Mouse (Mus musculus) midbrain, embryonic 16.5 days (tissue): ENCODE data around the gene Rhbdd2. TPM values are rescaled to one million over a fixed set of nuclear protein-coding genes. Genes with fewer than 3 reads are reported as not detected.

Source experiments
- ATAC-seq: fragments of 200-750 bp; cut with Nextera tagmentation; 2 replicates; pipeline ENCODE4 v1.8.0; 2017; ENCODE audit warnings: moderate TSS enrichment
- H3K27ac ChIP-seq: fragments of 300-500 bp; sonication (generic); 2 replicates; pipeline ENCODE4 v1.5.1; 2014; ENCODE audit warnings: mild to moderate bottlenecking, low read length, mixed read lengths
- H3K27me3 ChIP-seq: fragments of 300-500 bp; sonication (generic); 2 replicates; pipeline ENCODE4 v1.6.1; 2014; ENCODE audit warnings: low read depth, low read length, mixed read lengths; ENCODE audit not compliant: control insufficient read depth, insufficient read depth
- H3K36me3 ChIP-seq: fragments of 300-500 bp; sonication (generic); 2 replicates; pipeline ENCODE4 v1.6.1; 2014; ENCODE audit warnings: mild to moderate bottlenecking, low read length, moderate library complexity, mixed read lengths; ENCODE audit not compliant: control insufficient read depth, insufficient read depth
- H3K4me1 ChIP-seq: fragments of 300-500 bp; sonication (generic); 2 replicates; pipeline ENCODE4 v1.6.1; 2014; ENCODE audit warnings: mild to moderate bottlenecking, low read length, mixed read lengths; ENCODE audit not compliant: control insufficient read depth, insufficient read depth
- H3K4me2 ChIP-seq: fragments of 300-500 bp; sonication (generic); 2 replicates; pipeline ENCODE4 v1.6.1; 2014; ENCODE audit warnings: mild to moderate bottlenecking, low read length, mixed read lengths
- H3K4me3 ChIP-seq: fragments of 300-500 bp; sonication (generic); 2 replicates; pipeline ENCODE4 v1.5.1; 2014; ENCODE audit warnings: low read depth, mild to moderate bottlenecking, low read length, moderate library complexity, mixed read lengths
- H3K9ac ChIP-seq: fragments of 300-500 bp; sonication (generic); 2 replicates; pipeline ENCODE4 v1.6.1; 2014; ENCODE audit warnings: low read depth, low read length, mixed read lengths
- H3K9me3 ChIP-seq: fragments of 300-500 bp; sonication (generic); replicated peaks from 2 replicates; pipeline ENCODE4 v1.6.1; 2014; ENCODE audit warnings: mild to moderate bottlenecking, low read length, mixed read lengths; ENCODE audit not compliant: control insufficient read depth, poor library complexity, severe bottlenecking
- WGBS: fragments of 180-500 bp; shearing (Covaris S2); extraction: QIAGEN DNeasy Blood & Tissue Kit; methylation state at CpG from one replicate; pipeline ENCODE4 v1.1.7; 2014; 5-methylcytosine and 5-hydroxymethylcytosine counted together
- polyA plus RNA-seq: library from polyadenylated mRNA; unstranded; fragments of >200 nt; fragmentation: Nextera tagmentation; extraction: Ambion mirVana; gene quantifications from 2 replicates; pipeline ENCODE4 v1.2.1, GENCODE M21; 2015

Gene Rhbdd2
- polyA plus RNA-seq, 1 experiment from 2014 or later = 86.9 TPM

- Histone ChIP-seq H3K36me3 (no peaks in the 10 kb centered on the region), H3K4me2 (no peak overlapping the region), H3K4me3 (no peak overlapping the region), H3K9me3 (no peaks in the 10 kb centered on the region), H3K4me1 (no peaks in the 10 kb centered on the region), H3K27ac (no peak overlapping the region), H3K9ac (no peak overlapping the region), H3K27me3 (no peaks in the 10 kb centered on the region)
- WGBS = 98% methylated on average over 5 of the region's 5 CpGs
- no peak for ATAC-seq
Measured at GRCm38 (mm10) chr5:135682009-135682408, 49.6 kb downstream of the Rhbdd2 start.

DNA sequence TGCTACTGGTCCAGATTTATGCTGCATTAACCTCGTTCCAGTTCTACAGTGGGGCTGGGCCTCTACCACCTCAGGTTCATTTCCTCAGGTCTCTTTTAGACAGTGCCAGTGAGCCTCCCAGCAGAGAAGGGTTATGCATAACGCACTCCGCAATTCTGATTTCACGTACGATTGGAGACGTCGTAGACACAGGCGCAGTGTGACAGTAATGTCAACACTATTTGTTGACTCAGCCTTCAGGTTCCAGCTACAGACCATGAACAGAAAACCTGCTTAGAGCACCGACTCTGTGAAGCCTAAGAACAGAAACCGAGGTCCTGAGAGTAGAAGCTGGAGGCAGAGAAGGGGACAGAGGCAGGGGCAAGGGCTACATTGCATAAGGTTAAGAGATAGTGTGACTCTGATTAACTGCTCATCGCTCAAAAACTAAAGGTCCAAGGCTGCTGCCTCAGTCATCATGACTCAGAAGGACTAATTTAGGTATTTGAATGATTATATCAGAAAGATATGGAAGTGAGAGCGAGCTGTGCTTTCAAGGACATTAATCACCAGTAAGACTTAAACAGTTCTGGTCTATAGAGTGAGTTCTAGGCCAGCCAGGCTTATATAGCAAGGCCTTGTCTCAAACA is 50.6 kb downstream of the Rhbdd2 start:
- ATAC-seq = no peak
- Histone ChIP-seq H3K27ac (no peak overlapping the region), H3K4me2 (no peak overlapping the region), H3K4me1 (peaks cover 3% of the 10 kb centered on the region), H3K36me3 (no peaks in the 10 kb centered on the region), H3K27me3 (no peaks in the 10 kb centered on the region), H3K9ac (no peak overlapping the region), H3K4me3 (no peak overlapping the region), H3K9me3 (no peaks in the 10 kb centered on the region)
- 91% methylated on average over 12 of the region's 12 CpGs for WGBS

GRCm38 (mm10) chr5:135690401-135690800 is 58.0 kb downstream of the Rhbdd2 start:
- Histone ChIP-seq H3K27me3 (no peaks in the 10 kb centered on the region), H3K36me3 (no peaks in the 10 kb centered on the region), H3K9me3 (no peaks in the 10 kb centered on the region), H3K9ac (peak overlapping the region; percentile 84; the same call in 1 of the 2 replicates), H3K27ac (no peak overlapping the region), H3K4me3 (peak overlapping the region; percentile 88), H3K4me1 (peaks cover 23% of the 10 kb centered on the region), H3K4me2 (peak overlapping the region; percentile 95)
- no peak for ATAC-seq
- 84% methylated on average over 5 of the region's 5 CpGs for WGBS

- Histone ChIP-seq H3K4me2 (no peak overlapping the region), H3K27ac (no peak overlapping the region), H3K9me3 (no peaks in the 10 kb centered on the region), H3K27me3 (no peaks in the 10 kb centered on the region), H3K9ac (no peak overlapping the region), H3K4me3 (no peak overlapping the region), H3K4me1 (peaks cover 23% of the 10 kb centered on the region), H3K36me3 (no peaks in the 10 kb centered on the region)
- 73% methylated on average over 4 of the region's 4 CpGs for WGBS
- ATAC-seq = no peak
Measured at GRCm38 (mm10) chr5:135691266-135691665, 58.8 kb downstream of the Rhbdd2 start.

DNA sequence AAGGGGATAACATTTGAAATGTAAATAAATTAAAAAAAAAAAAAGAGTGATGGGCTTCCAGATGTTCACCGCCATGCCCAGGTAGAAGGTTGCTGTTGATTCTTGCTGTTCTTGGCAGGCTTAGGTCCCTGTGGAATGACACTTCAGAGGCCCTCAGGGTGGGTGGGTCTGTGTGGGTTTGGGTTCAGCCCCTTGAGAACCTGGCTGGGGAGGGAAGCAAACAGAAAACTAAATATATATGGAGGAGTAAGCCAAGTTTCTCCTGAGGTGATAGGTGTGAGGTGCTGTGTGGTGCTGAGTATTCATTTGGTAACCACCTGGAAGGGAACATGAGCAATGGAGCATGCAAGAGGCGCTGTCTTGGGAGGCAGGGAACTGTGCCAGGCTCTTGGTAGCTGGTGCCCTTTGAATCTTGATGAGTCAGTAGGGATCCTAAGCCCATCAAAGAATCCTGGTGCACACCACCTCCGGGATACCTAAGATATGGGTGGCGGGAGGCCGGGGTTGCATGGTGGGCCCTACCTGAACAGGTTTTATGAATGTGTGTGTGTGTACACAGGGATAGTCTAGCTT is 60.9 kb downstream of the Rhbdd2 start:
- Histone ChIP-seq H3K9me3 (no peaks in the 10 kb centered on the region), H3K4me1 (peaks cover 18% of the 10 kb centered on the region), H3K27ac (no peak overlapping the region), H3K9ac (no peak overlapping the region), H3K27me3 (no peaks in the 10 kb centered on the region), H3K4me2 (no peak overlapping the region), H3K4me3 (no peak overlapping the region), H3K36me3 (no peaks in the 10 kb centered on the region)
- no peak for ATAC-seq
- WGBS = 93% methylated on average over 5 of the region's 5 CpGs

DNA sequence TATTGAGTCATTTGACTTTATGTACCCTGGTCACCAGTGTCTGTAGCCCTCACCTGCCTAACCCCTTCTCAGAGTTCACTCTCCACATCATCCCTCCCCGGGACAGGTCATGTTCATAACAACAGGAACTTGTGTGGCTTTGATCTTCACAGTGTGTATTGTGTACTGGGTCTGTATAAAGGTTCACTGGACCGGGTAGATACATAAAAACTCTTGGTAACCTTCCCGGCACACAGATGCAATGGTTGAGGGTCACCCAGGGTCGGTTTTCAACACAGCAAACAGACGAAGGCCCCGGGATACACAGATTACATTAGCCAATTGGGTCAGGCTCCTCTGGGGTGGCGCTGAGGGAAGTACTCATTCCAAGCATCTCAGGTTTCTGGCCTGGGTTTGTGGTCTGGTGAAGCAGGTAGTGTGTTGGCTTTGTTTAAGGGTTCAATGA is 62.9 kb downstream of the Rhbdd2 start:
- Histone ChIP-seq H3K4me2 (no peak overlapping the region), H3K27ac (no peak overlapping the region), H3K9ac (no peak overlapping the region), H3K36me3 (peaks cover 5% of the 10 kb centered on the region; the same call in 1 of the 2 replicates), H3K27me3 (no peaks in the 10 kb centered on the region), H3K4me1 (peaks cover 14% of the 10 kb centered on the region), H3K9me3 (no peaks in the 10 kb centered on the region), H3K4me3 (no peak overlapping the region)
- WGBS = 71% methylated on average over 7 of the region's 7 CpGs
- ATAC-seq = no peak

Other genes with a start within 250 kb of the Rhbdd2 start
- gene Pom121, start 238.1 kb upstream of the Rhbdd2 start, polyA plus RNA-seq = 8.7 and 9.9 TPM in 2 replicates
- 39.4 and 39.7 TPM in 2 replicates for gene Hip1, start 87.5 kb upstream of the Rhbdd2 start, polyA plus RNA-seq
- not detected in 2 replicates for gene Ccl26, start 69.0 kb upstream of the Rhbdd2 start, polyA plus RNA-seq
- 1.2 and 2.3 TPM in 2 replicates for gene Ccl24, start 59.6 kb upstream of the Rhbdd2 start, polyA plus RNA-seq
- gene Por, start 37.4 kb downstream of the Rhbdd2 start, polyA plus RNA-seq = 123 and 127 TPM in 2 replicates
- gene Tmem120a, start 111.8 kb downstream of the Rhbdd2 start, polyA plus RNA-seq = 87.2 and 87.8 TPM in 2 replicates
- gene Styxl1, start 145.8 kb downstream of the Rhbdd2 start, polyA plus RNA-seq = 0.24 and 0.46 TPM in 2 replicates
- 565 and 600 TPM in 2 replicates for gene Mdh2, start 145.9 kb downstream of the Rhbdd2 start, polyA plus RNA-seq
- gene Srrm3, start 174.3 kb downstream of the Rhbdd2 start, polyA plus RNA-seq = 76.2 and 89.7 TPM in 2 replicates